ENCODE assay signal across 8 mouse cellular contexts in genomic region chr1:53053087-53054022, GRCm38 (mm10). TPM values are rescaled to one million over a fixed set of nuclear protein-coding genes. Genes with fewer than 3 reads are reported as not detected.
DNase-seq lines count a peak whose midpoint lies in the region; ATAC-seq and TF ChIP-seq lines count a peak whose summit lies in the region.
"Had no signal": no experiment of that assay in that cellular context is flagged by ENCODE, and none has a peak within 500 bp of the region (broad histone marks: within the 10 kb centered on the region; RNA-seq: fewer than 3 reads in every experiment).

No protein-coding gene starts in this region.

- peak; percentile 61 for TF ChIP-seq CTCF in cortical plate, adult 2 months (IDR thresholded peaks at IDR 0.05; ENCODE audit: extremely low read depth, insufficient read depth, low read length)

- ATAC-seq in megakaryocyte-erythroid progenitor cell, adult 5-6 weeks (replicated peaks; ENCODE audit: low FRiP score, low TSS enrichment, poor library complexity, severe bottlenecking): peak; percentile 84

- TF ChIP-seq POLR2A in cortical plate, adult 2 months (IDR thresholded peaks at IDR 0.05; ENCODE audit: extremely low read depth, insufficient read depth, low read length): no peak

- H3K4me1 ChIP-seq in cortical plate, adult 2 months (ENCODE audit: control insufficient read depth, insufficient read depth, low read length): no peaks in the 10 kb centered on the region
- H3K4me1 ChIP-seq: heart, embryonic 15.5 days had no signal

- H3K27ac ChIP-seq in cortical plate, adult 2 months (ENCODE audit: insufficient read depth, low read length): no peak overlapping the region
- H3K27ac ChIP-seq: heart, embryonic 15.5 days had no signal

- DNase-seq in ES-CJ7 (ENCODE audit: low read depth, low spot score): peak; percentile 57
- DNase-seq in ZHBTc4 (ENCODE audit: low read depth, low spot score): peak; percentile 61
- DNase-seq in heart, postnatal 4 days: peak; percentile 76
- DNase-seq in layer of hippocampus, postnatal 14 days (ENCODE audit: low spot score in 2 of 2): peak; percentile 59 to 74
- peak; percentile 33 to 35 for DNase-seq in right cerebral cortex, postnatal 36 days (ENCODE audit: low spot score in 2 of 2)

- H3K4me3 ChIP-seq in cortical plate, adult 2 months (ENCODE audit: insufficient read depth, low read length): no peak overlapping the region
- H3K4me3 ChIP-seq: heart, embryonic 15.5 days had no signal

RNA-seq across cellular contexts. Expression of gene Mstn, which starts 8.1 kb away (rescaled TPM):
- polyA plus RNA-seq in cortical plate, adult 2 months (2012; rRNA removed): 0.13 and 0.23 TPM in 2 replicates
- total RNA-seq in heart, postnatal 4 days (2021): under 1 TPM; 0.21 to 0.54 TPM
- total RNA-seq in layer of hippocampus, postnatal 14 days (2021): under 1 TPM; 0.44 to 0.81 TPM
- total RNA-seq in megakaryocyte-erythroid progenitor cell, adult 5-6 weeks (2014; fragmentation: Nextera tagmentation): not detected in 2 replicates
- not detected in 2 replicates for total RNA-seq in megakaryocyte-erythroid progenitor cell, adult 5-6 weeks (2017)

RNA-seq across cellular contexts. Expression of gene 1700019D03Rik, which starts 33.4 kb away (rescaled TPM):
- polyA plus RNA-seq in cortical plate, adult 2 months (2012; rRNA removed): 13.1 and 14.8 TPM in 2 replicates
- under 1 TPM; 0.45 to 0.86 TPM for total RNA-seq in heart, postnatal 4 days (2021)
- 1 to 10 TPM; 9.3 to 9.4 TPM for total RNA-seq in layer of hippocampus, postnatal 14 days (2021)
- 0.20 TPM in 1 of 2 replicates, not detected in the other for total RNA-seq in megakaryocyte-erythroid progenitor cell, adult 5-6 weeks (2014; fragmentation: Nextera tagmentation)
- total RNA-seq in megakaryocyte-erythroid progenitor cell, adult 5-6 weeks (2017): 0.30 TPM in 1 of 2 replicates, not detected in the other

Comparison
In these comparisons a context has a peak if more than half of its experiments do, and no peak if none do; other contexts are left out.
1. RNA of gene 1700019D03Rik, which starts 33.4 kb away (total RNA-seq): 9.3 to 9.4 TPM in layer of hippocampus, postnatal 14 days; 0.45 to 0.86 TPM in heart, postnatal 4 days and 0.20 to 0.30 TPM in megakaryocyte-erythroid progenitor cell, adult 5-6 weeks; every median in the first group is over 4 times any median in the second.
2. Peak in every context shown above with its lines, with median percentiles within 50 percentile points of each other: DNase-seq.